Mouse (Mus musculus) liver, postnatal 0 days (tissue): Measurements from ENCODE around the gene Myt1l. TPM values are rescaled to one million over a fixed set of nuclear protein-coding genes. Genes with fewer than 3 reads are reported as not detected.

ENCODE experiments used
- ATAC-seq: fragments of 200-750 bp; cut with Nextera tagmentation; 2 replicates; pipeline ENCODE4 v1.8.0; 2017; ENCODE audit warnings: mild to moderate bottlenecking, moderate library complexity
- DNase-seq: peaks from one replicate; pipeline ENCODE4 v3.0.0-alpha.2; 2016
- H3K27ac ChIP-seq: fragments of 300-500 bp; sonication (generic); 2 replicates; pipeline ENCODE4 v1.5.1; 2014; ENCODE audit warnings: antibody characterized with exemption, moderate library complexity, mild to moderate bottlenecking, low read depth
- H3K27me3 ChIP-seq: fragments of 300-500 bp; sonication (generic); 2 replicates; pipeline ENCODE4 v1.6.1; 2014; ENCODE audit warnings: low read length, control low read depth, mixed read lengths; ENCODE audit not compliant: insufficient read depth
- H3K36me3 ChIP-seq: fragments of 300-500 bp; sonication (generic); replicated peaks from 2 replicates; pipeline ENCODE4 v1.6.1; 2014; ENCODE audit warnings: mild to moderate bottlenecking, control low read depth, low read length, moderate library complexity, mixed read lengths; ENCODE audit not compliant: insufficient read depth
- H3K4me1 ChIP-seq: fragments of 300-500 bp; sonication (generic); 2 replicates; pipeline ENCODE4 v1.6.1; 2014; ENCODE audit warnings: antibody characterized with exemption, mild to moderate bottlenecking, control low read depth; ENCODE audit not compliant: insufficient read depth
- H3K4me2 ChIP-seq: fragments of 300-500 bp; sonication (generic); 2 replicates; pipeline ENCODE4 v1.6.1; 2014; ENCODE audit warnings: low read depth, mild to moderate bottlenecking, low read length, moderate library complexity, mixed read lengths
- H3K4me3 ChIP-seq: fragments of 300-500 bp; sonication (generic); 2 replicates; pipeline ENCODE4 v1.5.1; 2014; ENCODE audit warnings: low read depth, low read length
- H3K9ac ChIP-seq: fragments of 300-500 bp; sonication (generic); replicated peaks from 2 replicates; pipeline ENCODE4 v1.6.1; 2014; ENCODE audit warnings: mild to moderate bottlenecking, moderate library complexity
- H3K9me3 ChIP-seq: fragments of 300-500 bp; sonication (generic); 2 replicates; pipeline ENCODE4 v1.6.1; 2016; ENCODE audit warnings: mild to moderate bottlenecking, control low read depth, low read length, mixed read lengths
- CTCF ChIP-seq: sonication (generic); IDR thresholded peaks from 2 replicates; pipeline ENCODE4 v1.5.1; 2016; ENCODE audit warnings: antibody characterized with exemption, low read depth
- EP300 ChIP-seq: IDR thresholded peaks from 2 replicates; pipeline ENCODE4 v1.6.1; 2016; ENCODE audit warnings: antibody characterized with exemption, low read depth, mild to moderate bottlenecking
- WGBS: fragments of 180-500 bp; shearing (Covaris S2); extraction: QIAGEN DNeasy Blood & Tissue Kit; methylation state at CpG from one replicate; pipeline ENCODE4 v1.1.7; 2014; ENCODE audit not compliant: insufficient replicate concordance; 5-methylcytosine and 5-hydroxymethylcytosine counted together
- polyA plus RNA-seq: library from polyadenylated mRNA; unstranded; fragments of >200 nt; fragmentation: Nextera tagmentation; extraction: Ambion mirVana; gene quantifications from 2 replicates; pipeline ENCODE4 v1.2.1, GENCODE M21; 2015

Gene Myt1l
- polyA plus RNA-seq, 1 experiment from 2014 or later: not detected

GRCm38 (mm10) chr12:29755086-29755871, 227.1 kb downstream of the Myt1l start:
- no peak for DNase-seq
- H3K4me3 ChIP-seq: no peak overlapping the region
- ATAC-seq: no peak
- no peaks in the 10 kb centered on the region for H3K9me3 ChIP-seq
- H3K9ac ChIP-seq: no peak overlapping the region
- no peaks in the 10 kb centered on the region for H3K36me3 ChIP-seq
- WGBS: 70% methylated on average over 5 of the region's 5 CpGs
- H3K27me3 ChIP-seq: no peaks in the 10 kb centered on the region
- H3K4me2 ChIP-seq: no peak overlapping the region
- no peak for TF ChIP-seq CTCF
- no peak for TF ChIP-seq EP300
- no peak overlapping the region for H3K27ac ChIP-seq
- H3K4me1 ChIP-seq: no peaks in the 10 kb centered on the region

- 68% methylated on average over 3 of the region's 3 CpGs for WGBS
- Histone ChIP-seq H3K4me3 (no peak overlapping the region), H3K27me3 (no peaks in the 10 kb centered on the region), H3K9me3 (no peaks in the 10 kb centered on the region), H3K4me1 (no peaks in the 10 kb centered on the region), H3K9ac (no peak overlapping the region), H3K4me2 (no peak overlapping the region), H3K36me3 (no peaks in the 10 kb centered on the region), H3K27ac (no peak overlapping the region)
- no peak for TF ChIP-seq EP300
- no peak for TF ChIP-seq CTCF
- ATAC-seq (no peak), DNase-seq (no peak)
Observed at GRCm38 (mm10) chr12:29755872-29756265, 227.7 kb downstream of the Myt1l start.

DNA sequence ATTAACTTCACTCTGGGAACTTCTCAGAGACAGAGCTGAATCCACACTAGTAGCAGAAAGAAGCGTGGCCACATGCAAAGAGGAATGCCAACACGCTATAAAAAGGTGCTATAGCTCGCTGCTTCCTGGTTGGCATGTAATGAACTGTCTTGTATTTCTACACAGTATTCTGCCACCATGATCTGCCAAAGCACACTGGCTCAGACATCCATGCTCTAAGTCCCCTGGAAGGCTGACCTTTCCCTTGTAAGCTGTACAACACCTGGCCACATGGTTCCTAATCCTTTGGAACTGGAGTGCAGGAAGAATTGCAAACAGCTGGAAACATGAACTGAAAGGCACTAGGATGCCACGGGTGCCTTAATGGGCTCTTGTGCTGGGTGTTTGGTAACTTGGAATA, 232.4 kb downstream of the Myt1l start:
- no peak overlapping the region for H3K4me3 ChIP-seq
- ATAC-seq (no peak), DNase-seq (no peak)
- H3K4me1 ChIP-seq: no peaks in the 10 kb centered on the region
- no peak overlapping the region for H3K9ac ChIP-seq
- 68% methylated on average over 4 of the region's 4 CpGs for WGBS
- no peaks in the 10 kb centered on the region for H3K36me3 ChIP-seq
- H3K27me3 ChIP-seq: no peaks in the 10 kb centered on the region
- no peak overlapping the region for H3K4me2 ChIP-seq
- no peak for TF ChIP-seq CTCF
- no peak for TF ChIP-seq EP300
- H3K27ac ChIP-seq: no peak overlapping the region
- 0 out of 2 replicates have a peak, but pooled peaks cover 2% of the 10 kb centered on the region for H3K9me3 ChIP-seq

- WGBS: 86% methylated on average over 1 of the region's 1 CpGs
- H3K36me3 ChIP-seq: no peaks in the 10 kb centered on the region
- H3K4me1 ChIP-seq: no peaks in the 10 kb centered on the region
- H3K9ac ChIP-seq: no peak overlapping the region
- no peaks in the 10 kb centered on the region for H3K27me3 ChIP-seq
- no peak for ATAC-seq
- DNase-seq: no peak
- no peak overlapping the region for H3K4me3 ChIP-seq
- H3K9me3 ChIP-seq: 0 out of 2 replicates have a peak, but pooled peaks cover 2% of the 10 kb centered on the region
- H3K27ac ChIP-seq: no peak overlapping the region
- no peak overlapping the region for H3K4me2 ChIP-seq
- TF ChIP-seq CTCF: no peak
- TF ChIP-seq EP300: no peak
Observed at GRCm38 (mm10) chr12:29766158-29766557, 238.0 kb downstream of the Myt1l start.

DNA sequence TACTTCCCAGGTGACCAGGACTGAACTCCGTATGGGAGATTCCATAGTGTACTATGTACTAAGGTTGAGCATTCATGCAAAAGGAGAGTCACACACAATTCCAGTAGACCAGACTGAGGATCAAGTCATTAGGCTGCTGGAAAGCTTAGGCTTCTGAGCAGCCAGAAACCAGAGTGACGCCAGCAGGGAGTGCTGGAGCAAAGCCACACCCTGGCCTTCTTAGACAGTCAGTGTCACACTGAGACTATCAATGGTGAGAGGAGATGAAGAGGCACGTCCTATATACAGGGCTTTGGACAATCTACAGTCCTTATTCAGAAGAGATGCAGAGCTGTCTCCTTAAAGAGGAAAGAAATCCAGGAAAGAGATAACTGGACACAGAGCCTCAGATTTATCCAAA, 243.6 kb downstream of the Myt1l start:
- H3K36me3 ChIP-seq: no peaks in the 10 kb centered on the region
- H3K27me3 ChIP-seq: no peaks in the 10 kb centered on the region
- WGBS: 50% methylated on average over 3 of the region's 3 CpGs
- H3K4me1 ChIP-seq: no peaks in the 10 kb centered on the region
- H3K9me3 ChIP-seq: no peaks in the 10 kb centered on the region
- no peak overlapping the region for H3K27ac ChIP-seq
- DNase-seq: no peak
- TF ChIP-seq CTCF (no peak), EP300 (no peak)
- no peak overlapping the region for H3K4me3 ChIP-seq
- ATAC-seq: no peak
- no peak overlapping the region for H3K9ac ChIP-seq
- H3K4me2 ChIP-seq: no peak overlapping the region

DNA sequence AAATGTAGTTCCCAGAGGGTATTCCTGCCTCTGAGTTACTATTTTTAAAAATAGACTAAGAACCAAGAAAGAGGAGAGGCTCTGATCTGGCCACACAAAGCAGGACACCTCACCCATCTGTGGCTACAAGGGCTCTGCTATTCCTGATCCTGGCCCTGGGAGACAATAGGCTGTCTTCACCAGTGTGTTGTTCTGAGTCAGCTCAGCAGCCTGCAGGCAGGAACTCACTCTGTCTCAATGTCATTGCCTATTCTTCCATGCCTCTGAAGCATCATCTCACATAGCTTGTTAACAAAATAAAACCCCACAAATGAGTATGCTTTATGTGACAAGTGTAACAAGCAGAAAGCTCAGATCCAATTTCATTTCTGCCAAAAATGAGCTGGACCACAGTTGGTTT, 244.2 kb downstream of the Myt1l start:
- no peak for ATAC-seq
- no peaks in the 10 kb centered on the region for H3K4me1 ChIP-seq
- no peak overlapping the region for H3K4me2 ChIP-seq
- H3K27me3 ChIP-seq: no peaks in the 10 kb centered on the region
- no peak overlapping the region for H3K9ac ChIP-seq
- H3K27ac ChIP-seq: no peak overlapping the region
- no peak overlapping the region for H3K4me3 ChIP-seq
- DNase-seq: no peak
- no peaks in the 10 kb centered on the region for H3K9me3 ChIP-seq
- H3K36me3 ChIP-seq: no peaks in the 10 kb centered on the region
- no peak for TF ChIP-seq CTCF
- TF ChIP-seq EP300: no peak

DNA sequence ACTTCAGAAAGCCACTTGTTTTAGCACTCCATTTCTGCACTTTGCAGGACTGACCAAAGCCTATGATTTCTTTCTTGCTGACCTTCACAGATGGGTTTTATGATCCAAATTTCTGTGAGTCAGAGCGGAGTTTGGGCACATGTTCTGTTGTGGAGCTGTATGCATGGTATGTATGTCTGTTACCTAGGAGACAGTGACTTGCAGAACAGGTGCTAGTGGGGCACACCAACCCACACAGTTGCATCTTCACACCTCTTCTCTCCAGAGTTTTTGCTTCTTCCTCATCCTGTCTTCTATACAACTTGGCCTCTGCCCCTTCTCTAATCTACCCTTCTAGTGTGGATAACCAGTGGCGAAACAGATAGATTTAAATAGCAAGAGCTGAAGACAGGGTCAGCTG, 250.7 kb downstream of the Myt1l start:
- no peaks in the 10 kb centered on the region for H3K36me3 ChIP-seq
- TF ChIP-seq CTCF (no peak), EP300 (no peak)
- no peak overlapping the region for H3K4me2 ChIP-seq
- DNase-seq: no peak
- H3K27ac ChIP-seq: no peak overlapping the region
- no peaks in the 10 kb centered on the region for H3K9me3 ChIP-seq
- no peak for ATAC-seq
- 72% methylated on average over 2 of the region's 2 CpGs for WGBS
- H3K9ac ChIP-seq: no peak overlapping the region
- no peaks in the 10 kb centered on the region for H3K27me3 ChIP-seq
- H3K4me3 ChIP-seq: no peak overlapping the region
- H3K4me1 ChIP-seq: no peaks in the 10 kb centered on the region
